10 mouse cellular contexts compared by ENCODE assay signal in the genomic region with DNA sequence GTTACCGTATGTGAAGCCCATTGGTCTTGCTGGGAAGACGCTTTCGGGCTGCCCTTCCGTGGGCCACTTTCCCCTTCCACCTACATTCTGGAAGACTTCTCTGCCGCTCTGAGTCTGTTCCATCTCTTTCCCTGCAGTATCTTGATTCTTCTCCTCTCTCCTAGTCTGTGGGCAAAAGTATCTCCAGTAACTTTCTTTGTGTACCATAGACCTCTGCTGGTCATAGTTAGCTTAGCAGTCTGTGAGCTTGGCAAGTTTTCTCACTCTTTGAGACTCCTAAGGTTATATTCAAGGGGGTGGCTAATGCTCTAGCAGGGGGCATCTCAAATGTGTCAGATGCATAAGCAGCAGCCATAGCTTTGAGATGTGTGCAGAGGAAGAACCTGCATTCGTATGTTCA. TPM values are rescaled to one million over a fixed set of nuclear protein-coding genes. Genes with fewer than 3 reads are reported as not detected.
DNase-seq lines count a peak whose midpoint lies in the region; ATAC-seq and TF ChIP-seq lines count a peak whose summit lies in the region.
"Had no signal": no experiment of that assay in that cellular context is flagged by ENCODE, and none has a peak within 500 bp of the region (broad histone marks: within the 10 kb centered on the region; RNA-seq: fewer than 3 reads in every experiment).

No protein-coding gene starts in this region.

- WGBS in embryonic facial prominence, embryonic 11.5 days = 86% methylated on average over 6 of the region's 6 CpGs
- whole genome bisulfite sequencing in embryonic facial prominence, embryonic 10.5 days = 83% methylated on average over 6 of the region's 6 CpGs

- peak; percentile 73 for TF ChIP-seq CTCF in layer of hippocampus, adult 2 months (conservative IDR thresholded peaks at IDR 0.05)

- no peaks in the 10 kb centered on the region for H3K36me3 ChIP-seq in embryonic facial prominence, embryonic 11.5 days (replicated peaks; ENCODE audit: control insufficient read depth, insufficient read depth, low read depth, low read length)
- H3K36me3 ChIP-seq in embryonic facial prominence, embryonic 10.5 days (replicated peaks) = no peaks in the 10 kb centered on the region
- H3K36me3 ChIP-seq: G1E; liver, embryonic 15.5 days had no signal

- H3K4me3 ChIP-seq in embryonic facial prominence, embryonic 11.5 days (ENCODE audit: low read depth, low read length) = no peak overlapping the region
- no peak overlapping the region for H3K4me3 ChIP-seq in embryonic facial prominence, embryonic 10.5 days
- no peak overlapping the region for H3K4me3 ChIP-seq in layer of hippocampus, adult 2 months
- H3K4me3 ChIP-seq: liver, embryonic 15.5 days had no signal

- no peak overlapping the region for H3K4me2 ChIP-seq in embryonic facial prominence, embryonic 11.5 days (ENCODE audit: low read depth, low read length)
- H3K4me2 ChIP-seq: liver, embryonic 15.5 days had no signal

- H3K27me3 ChIP-seq in embryonic facial prominence, embryonic 11.5 days (ENCODE audit: control insufficient read depth, insufficient read depth, low read length) = no peaks in the 10 kb centered on the region
- H3K27me3 ChIP-seq in embryonic facial prominence, embryonic 10.5 days (replicated peaks; ENCODE audit: low read depth, poor library complexity, severe bottlenecking) = no peaks in the 10 kb centered on the region
- H3K27me3 ChIP-seq: liver, embryonic 15.5 days had no signal

- H3K9ac ChIP-seq in embryonic facial prominence, embryonic 11.5 days (replicated peaks; ENCODE audit: low read length) = no peak overlapping the region
- H3K9ac ChIP-seq: liver, embryonic 15.5 days had no signal

- DNase-seq in embryonic facial prominence, embryonic 11.5 days (ENCODE audit: low spot score) = peak; percentile 44
- no peak for DNase-seq in embryonic facial prominence, embryonic 10.5 days (ENCODE audit: low spot score)
- no peak for DNase-seq in layer of hippocampus, adult 2 months (ENCODE audit: low spot score in 2 of 2)
- DNase-seq in layer of hippocampus, postnatal 25 days (ENCODE audit: extremely low spot score in 1 of 2, low spot score in 1 of 2) = no peak
- peak; percentile 14 for DNase-seq in Muller cell, postnatal 12 days (ENCODE audit: inconsistent ontology term)
- no peak for DNase-seq in thymus, postnatal 14 days
- no peak for DNase-seq in cerebellum, adult 9-10 months

- no peaks in the 10 kb centered on the region for H3K9me3 ChIP-seq in embryonic facial prominence, embryonic 11.5 days (replicated peaks; ENCODE audit: control insufficient read depth, low read length)
- H3K9me3 ChIP-seq in embryonic facial prominence, embryonic 10.5 days = no peaks in the 10 kb centered on the region
- H3K9me3 ChIP-seq: G1E; liver, embryonic 15.5 days had no signal

- no peak for ATAC-seq in embryonic facial prominence, embryonic 11.5 days (replicated peaks; ENCODE audit: insufficient number of reproducible peaks, low FRiP score, low TSS enrichment, low read depth)
- peak; percentile 40; the same call in 1 of the 2 replicates for ATAC-seq in megakaryocyte, adult 5-6 weeks (ENCODE audit: poor library complexity, severe bottlenecking)

- no peak overlapping the region for H3K27ac ChIP-seq in embryonic facial prominence, embryonic 11.5 days (replicated peaks; ENCODE audit: low read depth, low read length)
- no peak overlapping the region for H3K27ac ChIP-seq in embryonic facial prominence, embryonic 10.5 days (replicated peaks)
- H3K27ac ChIP-seq in layer of hippocampus, adult 2 months = no peak overlapping the region
- H3K27ac ChIP-seq: liver, embryonic 15.5 days had no signal

- H3K4me1 ChIP-seq in embryonic facial prominence, embryonic 11.5 days (ENCODE audit: control insufficient read depth, insufficient read depth, low read length) = no peaks in the 10 kb centered on the region
- H3K4me1 ChIP-seq in embryonic facial prominence, embryonic 10.5 days = no peaks in the 10 kb centered on the region
- H3K4me1 ChIP-seq: liver, embryonic 15.5 days had no signal

RNA-seq across cellular contexts. Expression of gene Pfn2, which starts 32.4 kb away (rescaled TPM):
- polyA plus RNA-seq in embryonic facial prominence, embryonic 11.5 days (2014; fragmentation: Nextera tagmentation; extraction: Ambion mirVana) = 209 and 216 TPM in 2 replicates
- polyA plus RNA-seq in embryonic facial prominence, embryonic 10.5 days (2016; fragmentation: Nextera tagmentation; extraction: Ambion mirVana) = 126 and 137 TPM in 2 replicates
- 100 to 1,000 TPM; 533 to 535 TPM for total RNA-seq in layer of hippocampus, adult 2 months (2021)
- 100 to 1,000 TPM; 542 to 588 TPM for total RNA-seq in layer of hippocampus, postnatal 25 days (2021)
- total RNA-seq in megakaryocyte, adult 5-6 weeks (2015) = 0.32 TPM in 1 of 2 replicates, not detected in the other
- total RNA-seq in megakaryocyte, adult 5-6 weeks (2017) = not detected in 2 replicates
- total RNA-seq: G1E had no signal
- polyA plus RNA-seq: G1E had no signal

Comparison
In these comparisons a context has a peak if more than half of its experiments do, and no peak if none do; other contexts are left out.
1. DNase-seq: peak in embryonic facial prominence, embryonic 11.5 days (single experiment) and Muller cell, postnatal 12 days (single experiment); none in embryonic facial prominence, embryonic 10.5 days (single experiment), layer of hippocampus, adult 2 months (0 of 2), layer of hippocampus, postnatal 25 days (0 of 2), thymus, postnatal 14 days (single experiment) and cerebellum, adult 9-10 months (single experiment).
2. RNA of gene Pfn2, which starts 32.4 kb away (total RNA-seq): 542 to 588 TPM in layer of hippocampus, postnatal 25 days and 533 to 535 TPM in layer of hippocampus, adult 2 months; 0.32 TPM in megakaryocyte, adult 5-6 weeks; every median in the first group is over 100 times any median in the second.